Mouse (Mus musculus): ENCODE data around the gene Cers6. TPM values are rescaled to one million over a fixed set of nuclear protein-coding genes. Genes with fewer than 3 reads are reported as not detected.

The Cers6 gene
- polyA plus RNA-seq, 1 experiment from 2014 or later: 3.6 TPM

DNA sequence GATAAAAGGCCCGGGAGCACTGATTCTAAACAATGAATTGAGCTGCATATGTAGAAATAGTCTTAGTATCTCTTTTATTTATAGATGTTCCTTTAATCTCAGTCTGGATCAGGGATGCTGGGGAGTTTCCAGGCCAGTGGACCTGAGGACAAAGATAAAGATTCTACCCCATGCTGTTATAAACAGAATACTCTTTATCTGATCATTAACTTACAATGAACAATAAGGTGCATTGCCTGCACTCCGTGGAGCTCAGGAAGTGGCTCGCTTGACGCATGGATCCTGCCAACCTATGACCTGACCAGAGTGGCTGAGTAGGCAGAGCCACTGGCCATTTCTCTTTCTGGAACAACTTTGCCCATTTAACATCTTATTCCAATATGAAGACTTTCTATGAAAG is 279.6 kb downstream of the Cers6 start:
- Histone ChIP-seq H3K4me2 (no peak overlapping the region), H3K4me1 (replicated peaks) (no peaks in the 10 kb centered on the region), H3K27me3 (no peaks in the 10 kb centered on the region), H3K4me3 (replicated peaks) (no peak overlapping the region), H3K27ac (no peak overlapping the region), H3K9ac (no peak overlapping the region), H3K36me3 (no peaks in the 10 kb centered on the region), H3K9me3 (replicated peaks) (no peaks in the 10 kb centered on the region)
- ATAC-seq (ENCODE audit: low read depth) (no peak), DNase-seq (no peak)
- 52% methylated on average over 4 of the region's 4 CpGs for WGBS (ENCODE audit: insufficient replicate concordance)

DNA sequence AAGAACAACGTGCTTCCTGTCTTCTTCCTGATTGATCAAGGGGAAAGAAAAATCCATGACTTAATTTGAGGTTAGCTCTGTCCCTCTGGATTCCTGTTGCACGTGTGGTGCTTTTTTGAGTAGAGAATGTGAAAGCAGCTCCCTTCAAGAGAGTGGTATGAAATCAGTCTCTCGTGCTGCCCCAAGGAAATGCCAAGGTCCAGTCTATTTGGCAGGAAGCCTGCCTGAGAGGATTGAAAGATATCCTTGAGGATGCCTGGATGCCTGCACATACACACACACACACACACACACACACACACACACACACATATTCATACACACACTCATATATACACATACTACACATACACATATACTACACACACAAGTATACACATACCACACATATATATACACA is 287.4 kb downstream of the Cers6 start:
- DNase-seq: no peak
- H3K36me3 ChIP-seq: no peaks in the 10 kb centered on the region
- H3K4me1 ChIP-seq (replicated peaks): no peaks in the 10 kb centered on the region
- no peak overlapping the region for H3K4me3 ChIP-seq (replicated peaks)
- no peaks in the 10 kb centered on the region for H3K27me3 ChIP-seq
- no peak for ATAC-seq (ENCODE audit: low read depth)
- H3K9me3 ChIP-seq (replicated peaks): no peaks in the 10 kb centered on the region
- WGBS (ENCODE audit: insufficient replicate concordance): 47% methylated on average over 3 of the region's 3 CpGs
- H3K9ac ChIP-seq: no peak overlapping the region
- H3K27ac ChIP-seq: no peak overlapping the region
- H3K4me2 ChIP-seq: no peak overlapping the region

GRCm38 (mm10) chr2:69149154-69149553 is 287.9 kb downstream of the Cers6 start:
- DNase-seq: no peak
- Histone ChIP-seq H3K4me1 (replicated peaks) (no peaks in the 10 kb centered on the region), H3K27ac (no peak overlapping the region), H3K36me3 (no peaks in the 10 kb centered on the region), H3K9ac (no peak overlapping the region), H3K4me3 (replicated peaks) (no peak overlapping the region), H3K9me3 (replicated peaks) (no peaks in the 10 kb centered on the region), H3K27me3 (no peaks in the 10 kb centered on the region), H3K4me2 (no peak overlapping the region)
- WGBS (ENCODE audit: insufficient replicate concordance): 69% methylated on average over 10 of the region's 10 CpGs
- no peak for ATAC-seq (ENCODE audit: low read depth)

- DNase-seq (no peak), ATAC-seq (ENCODE audit: low read depth) (no peak)
- no peak overlapping the region for H3K9ac ChIP-seq
- H3K4me1 ChIP-seq (replicated peaks): no peaks in the 10 kb centered on the region
- no peak overlapping the region for H3K4me2 ChIP-seq
- WGBS (ENCODE audit: insufficient replicate concordance): 56% methylated on average over 5 of the region's 5 CpGs
- no peak overlapping the region for H3K27ac ChIP-seq
- H3K4me3 ChIP-seq (replicated peaks): no peak overlapping the region
- no peaks in the 10 kb centered on the region for H3K36me3 ChIP-seq
- no peaks in the 10 kb centered on the region for H3K27me3 ChIP-seq
- H3K9me3 ChIP-seq (replicated peaks): no peaks in the 10 kb centered on the region
These were observed 289.6 kb downstream of the Cers6 start for GRCm38 (mm10) chr2:69150841-69151240.

GRCm38 (mm10) chr2:69155861-69156260 is 294.6 kb downstream of the Cers6 start:
- Histone ChIP-seq H3K4me1 (replicated peaks) (no peaks in the 10 kb centered on the region), H3K4me2 (no peak overlapping the region), H3K4me3 (replicated peaks) (no peak overlapping the region), H3K27me3 (no peaks in the 10 kb centered on the region), H3K36me3 (0 out of 2 replicates have a peak, but pooled peaks cover 2% of the 10 kb centered on the region), H3K27ac (no peak overlapping the region), H3K9ac (no peak overlapping the region), H3K9me3 (replicated peaks) (no peaks in the 10 kb centered on the region)
- WGBS (ENCODE audit: insufficient replicate concordance): 53% methylated on average over 3 of the region's 3 CpGs
- ATAC-seq (ENCODE audit: low read depth) (no peak), DNase-seq (no peak)

DNA sequence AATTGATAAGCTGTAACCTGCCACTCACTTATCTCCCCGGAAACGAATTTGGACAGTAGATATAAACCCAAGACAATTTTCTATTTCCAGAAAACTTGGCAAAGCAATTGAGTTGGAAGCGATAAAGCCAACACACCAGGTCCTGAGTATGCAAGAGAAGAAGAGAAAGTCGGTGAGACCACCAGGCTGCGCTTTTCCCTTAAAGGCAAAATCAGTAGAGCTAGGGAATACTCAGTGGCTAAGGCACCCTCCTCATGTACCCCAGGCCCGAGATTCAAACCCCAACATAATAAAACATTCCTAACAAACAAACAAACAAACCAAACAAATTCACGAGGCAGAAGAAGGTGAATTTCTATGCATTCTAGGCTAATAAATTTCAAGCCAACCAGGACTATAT is 295.0 kb downstream of the Cers6 start:
- no peak for DNase-seq
- 47% methylated on average over 7 of the region's 7 CpGs for WGBS (ENCODE audit: insufficient replicate concordance)
- ATAC-seq (ENCODE audit: low read depth): no peak

DNA sequence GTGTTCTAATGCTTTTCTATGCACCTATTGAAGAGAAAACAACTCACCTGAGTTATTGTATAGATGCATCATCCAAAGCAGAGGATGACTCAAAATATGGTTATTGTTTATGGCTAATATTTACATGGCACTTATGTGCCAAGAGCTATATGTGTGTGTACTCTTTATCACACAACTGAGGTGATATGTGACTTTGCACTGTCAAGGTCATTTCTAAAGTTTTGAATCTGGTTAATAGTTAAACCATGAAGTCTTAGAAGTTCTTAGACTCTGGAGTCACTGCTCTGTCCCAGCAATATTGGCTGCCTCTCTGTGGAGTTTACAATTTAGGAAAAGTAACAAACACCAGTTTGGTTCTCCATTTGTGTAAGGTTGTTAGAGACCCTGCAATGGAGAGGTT is 297.7 kb downstream of the Cers6 start:
- 0 out of 2 replicates have a peak, but pooled peaks cover 2% of the 10 kb centered on the region for H3K36me3 ChIP-seq
- no peak overlapping the region for H3K27ac ChIP-seq
- no peak overlapping the region for H3K4me2 ChIP-seq
- no peaks in the 10 kb centered on the region for H3K27me3 ChIP-seq
- H3K4me3 ChIP-seq (replicated peaks): no peak overlapping the region
- H3K9me3 ChIP-seq (replicated peaks): no peaks in the 10 kb centered on the region
- 0 out of 2 replicates have a peak, but pooled peaks cover 3% of the 10 kb centered on the region for H3K4me1 ChIP-seq (replicated peaks)
- H3K9ac ChIP-seq: no peak overlapping the region
- DNase-seq (no peak), ATAC-seq (ENCODE audit: low read depth) (no peak)

More for the DNA sequence above, 295.0 kb downstream of the Cers6 start:
- Histone ChIP-seq H3K27me3 (no peaks in the 10 kb centered on the region), H3K36me3 (0 out of 2 replicates have a peak, but pooled peaks cover 2% of the 10 kb centered on the region), H3K27ac (no peak overlapping the region), H3K9ac (no peak overlapping the region), H3K9me3 (replicated peaks) (no peaks in the 10 kb centered on the region), H3K4me2 (no peak overlapping the region), H3K4me1 (replicated peaks) (no peaks in the 10 kb centered on the region), H3K4me3 (replicated peaks) (no peak overlapping the region)

Other genes starting within 250 kb of the Cers6 start
- not detected in 2 replicates for gene 4932414N04Rik, start 205.0 kb upstream of the Cers6 start, polyA plus RNA-seq (2015; fragmentation: Nextera tagmentation; extraction: Ambion mirVana)